In genomic region chr19:56553177-56553576, GRCm38 (mm10) we compare ENCODE assay signal across 14 mouse cellular contexts.
"Had no signal": no experiment of that assay in that cellular context is flagged by ENCODE, and none has a peak within 500 bp of the region (broad histone marks: within the 10 kb centered on the region; RNA-seq: fewer than 3 reads in every experiment).

No protein-coding gene starts in this region.

- H3K4me3 ChIP-seq: limb, embryonic 10.5 days; liver, embryonic 13.5 days; neural tube, embryonic 12.5 days had no signal

- H3K4me2 ChIP-seq: liver, embryonic 13.5 days; neural tube, embryonic 12.5 days had no signal

- H3K9ac ChIP-seq: liver, embryonic 13.5 days; neural tube, embryonic 12.5 days had no signal

- H3K9me3 ChIP-seq: limb, embryonic 10.5 days; liver, embryonic 13.5 days; neural tube, embryonic 12.5 days had no signal

- H3K27me3 ChIP-seq: liver, embryonic 13.5 days; neural tube, embryonic 12.5 days had no signal

- DNase-seq: kidney, adult 9 months; kidney, postnatal 36 days; liver, embryonic 13.5 days; lung, adult 2 months; lung, postnatal 36 days; midbrain, embryonic 14.5 days; right cerebral cortex, postnatal 4 days; spleen, adult 18-20 months; thymus, adult 2 months; thymus, postnatal 25 days had no signal

- ATAC-seq: lung, postnatal 0 days had no signal

- H3K27ac ChIP-seq: kidney, postnatal 0 days; limb, embryonic 10.5 days; liver, embryonic 13.5 days; neural tube, embryonic 12.5 days had no signal
